Mouse (Mus musculus) limb, embryonic 14.5 days (tissue): ENCODE data around the gene Gm17018. TPM values are rescaled to one million over a fixed set of nuclear protein-coding genes. Genes with fewer than 3 reads are reported as not detected.

ENCODE experiments used
- ATAC-seq: fragments of 200-750 bp; cut with Nextera tagmentation; 2 replicates; pipeline ENCODE4 v1.8.0; 2017; ENCODE audit warnings: low read depth, moderate number of reproducible peaks, moderate TSS enrichment; ENCODE audit not compliant: low FRiP score
- DNase-seq: peaks from one replicate; pipeline ENCODE4 v3.0.0-alpha.2; 2015; ENCODE audit warnings: low spot score
- H3K27ac ChIP-seq: fragments of 300-500 bp; sonication (generic); replicated peaks from 2 replicates; pipeline ENCODE4 v1.5.1; 2014; ENCODE audit warnings: low read depth, mild to moderate bottlenecking, low read length, moderate library complexity, mixed read lengths
- H3K27me3 ChIP-seq: fragments of 300-500 bp; sonication (generic); 2 replicates; pipeline ENCODE4 v1.6.1; 2014; ENCODE audit warnings: low read length, mixed read lengths; ENCODE audit not compliant: control insufficient read depth, insufficient read depth
- H3K36me3 ChIP-seq: fragments of 300-500 bp; sonication (generic); 2 replicates; pipeline ENCODE4 v1.6.1; 2014; ENCODE audit warnings: mild to moderate bottlenecking, low read length, moderate library complexity, mixed read lengths; ENCODE audit not compliant: control insufficient read depth, insufficient read depth
- H3K4me1 ChIP-seq: fragments of 300-500 bp; sonication (generic); 2 replicates; pipeline ENCODE4 v1.6.1; 2014; ENCODE audit warnings: antibody characterized with exemption, low read length, mixed read lengths; ENCODE audit not compliant: control insufficient read depth, insufficient read depth
- H3K4me2 ChIP-seq: fragments of 300-500 bp; sonication (generic); replicated peaks from 2 replicates; pipeline ENCODE4 v1.6.1; 2014; ENCODE audit warnings: low read depth, mild to moderate bottlenecking, low read length, moderate library complexity; ENCODE audit not compliant: severe bottlenecking
- H3K4me3 ChIP-seq: fragments of 300-500 bp; sonication (generic); replicated peaks from 2 replicates; pipeline ENCODE4 v1.5.1; 2014; ENCODE audit warnings: low read length
- H3K9ac ChIP-seq: fragments of 300-500 bp; sonication (generic); 2 replicates; pipeline ENCODE4 v1.6.1; 2014; ENCODE audit warnings: mild to moderate bottlenecking, low read depth, low read length, moderate library complexity; ENCODE audit not compliant: severe bottlenecking
- H3K9me3 ChIP-seq: fragments of 300-500 bp; sonication (generic); 2 replicates; pipeline ENCODE4 v1.6.1; 2016; ENCODE audit warnings: low read length; ENCODE audit not compliant: control insufficient read depth
- POLR2A ChIP-seq: fragments of 200-500 bp; IDR thresholded peaks from 2 replicates; pipeline ENCODE4 v1.8.0; 2012; ENCODE audit warnings: inconsistent platforms, mild to moderate bottlenecking, moderate library complexity, borderline replicate concordance; ENCODE audit not compliant: insufficient read depth, insufficient read length; ENCODE audit errors: extremely low read depth
- WGBS: fragments of 180-500 bp; shearing (Covaris S2); extraction: QIAGEN DNeasy Blood & Tissue Kit; methylation state at CpG from one replicate; pipeline ENCODE4 v1.1.7; 2014; 5-methylcytosine and 5-hydroxymethylcytosine counted together
- polyA plus RNA-seq, 2 experiments: library from polyadenylated mRNA; depleted of rRNA in 1 of 2; stranded (reverse) in 1 of 2; unstranded in 1 of 2; fragments of >200 nt; fragmentation: Nextera tagmentation in 1 of 2; extraction: Ambion mirVana in 1 of 2; gene quantifications; 2 replicates each; pipeline versions ENCODE4 v1.2.1 to v1.2.3; 2012 to 2014

The Gm17018 gene
- polyA plus RNA-seq, 2 experiments = 15.9 to 39.6 TPM

GRCm38 (mm10) chr19:45597106-45597505 lies 36.7 kb downstream of the Gm17018 start:
- H3K9ac ChIP-seq = no peak overlapping the region
- no peak overlapping the region for H3K4me2 ChIP-seq
- no peak for DNase-seq
- H3K27ac ChIP-seq = no peak overlapping the region
- H3K36me3 ChIP-seq = no peaks in the 10 kb centered on the region; the same call in 1 of the 2 replicates
- WGBS = 86% methylated on average over 4 of the region's 4 CpGs
- no peaks in the 10 kb centered on the region for H3K27me3 ChIP-seq
- no peak for TF ChIP-seq POLR2A
- no peak overlapping the region for H3K4me3 ChIP-seq
- no peaks in the 10 kb centered on the region for H3K9me3 ChIP-seq
- no peak for ATAC-seq
- H3K4me1 ChIP-seq = no peaks in the 10 kb centered on the region

DNA sequence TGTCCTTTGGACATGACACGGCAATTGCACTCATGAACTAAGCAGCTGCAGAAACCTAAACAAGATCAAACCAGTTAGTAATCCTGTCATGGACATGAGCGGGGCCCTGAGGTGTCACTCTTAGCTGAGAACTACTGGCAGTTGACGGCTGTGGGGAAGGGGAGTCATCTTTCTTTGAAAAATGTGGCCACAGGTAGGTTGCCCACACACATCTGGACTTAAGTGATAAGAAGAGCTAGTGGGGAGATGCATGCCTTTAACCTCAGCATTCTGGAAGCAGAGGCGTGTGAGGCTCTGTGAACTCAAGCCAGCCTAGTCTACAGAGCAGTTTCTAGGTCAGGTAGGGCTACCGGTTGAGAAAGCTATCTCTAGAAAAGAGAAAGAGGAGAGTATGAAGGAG lies 42.2 kb downstream of the Gm17018 start:
- 87% methylated on average over 5 of the region's 5 CpGs for WGBS
- Histone ChIP-seq H3K9ac (no peak overlapping the region), H3K4me2 (no peak overlapping the region), H3K27ac (no peak overlapping the region), H3K27me3 (no peaks in the 10 kb centered on the region), H3K4me3 (no peak overlapping the region), H3K4me1 (0 out of 2 replicates have a peak, but pooled peaks cover 2% of the 10 kb centered on the region), H3K36me3 (no peaks in the 10 kb centered on the region), H3K9me3 (no peaks in the 10 kb centered on the region)
- no peak for ATAC-seq
- no peak for TF ChIP-seq POLR2A
- DNase-seq = no peak

DNA sequence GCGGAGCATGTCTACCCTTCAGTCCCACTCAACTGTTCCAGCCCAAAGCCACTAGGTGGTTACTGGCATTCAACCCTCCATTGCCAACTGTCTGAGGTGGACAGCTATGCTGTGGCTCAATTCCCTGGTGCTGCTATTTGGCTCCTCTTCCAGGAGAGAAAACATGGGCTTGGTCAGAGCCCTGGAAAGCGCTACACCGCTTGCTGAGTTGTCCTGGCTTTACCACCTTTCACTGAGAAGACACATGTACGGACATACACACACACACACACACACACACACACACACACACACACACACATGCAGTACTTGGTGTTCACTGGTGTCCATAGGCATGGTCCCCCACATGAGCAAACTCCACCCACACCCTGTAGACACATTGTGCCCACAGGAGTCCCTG lies 46.3 kb downstream of the Gm17018 start:
- Histone ChIP-seq H3K27me3 (no peaks in the 10 kb centered on the region), H3K27ac (no peak overlapping the region), H3K4me2 (no peak overlapping the region), H3K9ac (no peak overlapping the region), H3K4me3 (no peak overlapping the region), H3K9me3 (no peaks in the 10 kb centered on the region), H3K4me1 (0 out of 2 replicates have a peak, but pooled peaks cover 6% of the 10 kb centered on the region), H3K36me3 (no peaks in the 10 kb centered on the region)
- ATAC-seq = no peak
- 79% methylated on average over 4 of the region's 4 CpGs for WGBS
- no peak for DNase-seq
- no peak for TF ChIP-seq POLR2A

GRCm38 (mm10) chr19:45607479-45607878 lies 47.1 kb downstream of the Gm17018 start:
- H3K36me3 ChIP-seq = no peaks in the 10 kb centered on the region
- no peak for DNase-seq
- no peak overlapping the region; the same call in 1 of the 2 replicates for H3K27ac ChIP-seq

DNA sequence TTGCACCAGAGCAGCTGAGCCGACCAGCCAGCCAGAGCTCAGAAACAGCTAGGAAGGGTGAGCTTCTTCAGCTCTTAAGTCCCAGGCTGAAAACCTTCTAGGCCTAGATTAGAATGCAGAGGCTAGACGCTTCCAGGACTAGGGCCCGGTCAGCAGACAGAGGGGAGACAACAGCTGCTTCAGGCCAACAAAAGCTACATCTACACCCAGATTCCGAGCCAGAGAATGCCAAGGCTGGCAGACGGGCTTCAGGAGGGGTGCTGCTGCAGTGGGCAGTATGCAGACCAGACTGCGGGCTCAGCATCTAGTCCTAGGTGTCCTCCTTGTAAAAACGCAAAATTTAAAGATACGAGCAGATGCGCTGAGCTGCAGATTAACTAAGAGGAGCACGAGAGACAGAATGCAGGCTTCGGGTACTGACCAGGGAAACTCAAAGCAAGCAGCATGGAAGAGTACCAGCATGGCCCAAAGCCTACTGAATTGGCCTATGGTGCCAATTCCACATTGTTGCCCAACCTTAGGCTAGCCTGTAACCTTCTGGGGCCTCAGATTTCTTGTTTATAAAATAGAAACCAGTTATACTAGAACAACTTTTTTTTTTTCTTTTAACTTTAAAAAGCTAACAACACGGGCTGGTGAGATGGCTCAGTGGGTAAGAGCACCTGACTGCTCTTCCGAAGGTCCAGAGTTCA lies 48.4 kb downstream of the Gm17018 start:
- H3K4me3 ChIP-seq = no peak overlapping the region
- ATAC-seq (no peak), DNase-seq (no peak)
- H3K9me3 ChIP-seq = no peaks in the 10 kb centered on the region
- H3K9ac ChIP-seq = no peak overlapping the region
- WGBS = 87% methylated on average over 13 of the region's 13 CpGs
- no peak for TF ChIP-seq POLR2A
- no peaks in the 10 kb centered on the region for H3K36me3 ChIP-seq
- H3K27me3 ChIP-seq = no peaks in the 10 kb centered on the region
- no peak overlapping the region for H3K27ac ChIP-seq
- H3K4me1 ChIP-seq = 0 out of 2 replicates have a peak, but pooled peaks cover 6% of the 10 kb centered on the region
- no peak overlapping the region for H3K4me2 ChIP-seq

More at GRCm38 (mm10) chr19:45607479-45607878, 47.1 kb downstream of the Gm17018 start:
- Histone ChIP-seq H3K4me3 (no peak overlapping the region), H3K9me3 (no peaks in the 10 kb centered on the region), H3K27me3 (no peaks in the 10 kb centered on the region), H3K4me1 (0 out of 2 replicates have a peak, but pooled peaks cover 6% of the 10 kb centered on the region), H3K4me2 (no peak overlapping the region), H3K9ac (no peak overlapping the region)
- WGBS = 24% methylated on average over 7 of the region's 7 CpGs
- TF ChIP-seq POLR2A = no peak
- no peak for ATAC-seq
